Mouse (Mus musculus) liver, adult 2 months (tissue): Measurements from ENCODE around the gene Uhrf2.

ENCODE experiments used
- CTCF ChIP-seq: fragments of 200-500 bp; IDR thresholded peaks from 2 replicates; pipeline ENCODE4 v1.5.1; 2011; ENCODE audit warnings: low read depth, low read length, control low read depth
- POLR2A ChIP-seq: fragments of 200-500 bp; IDR thresholded peaks from 2 replicates; pipeline ENCODE4 v1.6.1; 2011; ENCODE audit warnings: low read length, control low read depth; ENCODE audit not compliant: insufficient read depth; ENCODE audit errors: extremely low read depth

- TF ChIP-seq POLR2A: no peak
- TF ChIP-seq CTCF: no peak
These were observed 539 bp downstream of the Uhrf2 start for GRCm38 (mm10) chr19:30030636-30031467.
